Mouse (Mus musculus): ENCODE results near the gene Clec4a4. TPM values are rescaled to one million over a fixed set of nuclear protein-coding genes. Genes with fewer than 3 reads are reported as not detected.

Gene Clec4a4
- polyA plus RNA-seq, 1 experiment from 2014 or later, result not detected

Other genes with a start within 250 kb of the Clec4a4 start
- 10.5 and 10.9 TPM in 2 replicates for gene Slc2a3, start 188.7 kb upstream of the Clec4a4 start, polyA plus RNA-seq (2015; fragmentation: Nextera tagmentation; extraction: Ambion mirVana)
- gene Foxj2, start 170.5 kb upstream of the Clec4a4 start, polyA plus RNA-seq (2015; fragmentation: Nextera tagmentation; extraction: Ambion mirVana), result 6.1 TPM in 2 replicates
- gene C3ar1, start 134.2 kb upstream of the Clec4a4 start, polyA plus RNA-seq (2015; fragmentation: Nextera tagmentation; extraction: Ambion mirVana), result 2.5 and 2.7 TPM in 2 replicates
- gene Necap1, start 115.9 kb upstream of the Clec4a4 start, polyA plus RNA-seq (2015; fragmentation: Nextera tagmentation; extraction: Ambion mirVana), result 51.1 and 51.7 TPM in 2 replicates
- 2.4 and 2.7 TPM in 2 replicates for gene Clec4a1, start 68.5 kb upstream of the Clec4a4 start, polyA plus RNA-seq (2015; fragmentation: Nextera tagmentation; extraction: Ambion mirVana)
- 2.6 and 3.5 TPM in 2 replicates for gene Clec4a3, start 37.9 kb upstream of the Clec4a4 start, polyA plus RNA-seq (2015; fragmentation: Nextera tagmentation; extraction: Ambion mirVana)
- not detected in 2 replicates for gene Clec4b1, start 59.6 kb downstream of the Clec4a4 start, polyA plus RNA-seq (2015; fragmentation: Nextera tagmentation; extraction: Ambion mirVana)
- gene Clec4a2, start 116.1 kb downstream of the Clec4a4 start, polyA plus RNA-seq (2015; fragmentation: Nextera tagmentation; extraction: Ambion mirVana), result 2.3 and 2.5 TPM in 2 replicates
- gene Clec4b2, start 182.5 kb downstream of the Clec4a4 start, polyA plus RNA-seq (2015; fragmentation: Nextera tagmentation; extraction: Ambion mirVana), result not detected in 2 replicates
- 2.8 and 3.7 TPM in 2 replicates for gene Clec4n, start 239.5 kb downstream of the Clec4a4 start, polyA plus RNA-seq (2015; fragmentation: Nextera tagmentation; extraction: Ambion mirVana)

Measured in heart, embryonic 16.5 days (tissue).